Mouse (Mus musculus): Measurements from ENCODE around the gene Astn1.

GRCm38 (mm10) chr1:158408124-158408523, 46.1 kb downstream of the Astn1 start:
- TF ChIP-seq POLR2A (IDR thresholded peaks at IDR 0.05; ENCODE audit: borderline replicate concordance, extremely low read depth, low read depth, low read length) (no peak), CTCF (IDR thresholded peaks at IDR 0.05; ENCODE audit: insufficient read depth, low read length) (no peak)

Data from lung, adult 2 months (tissue).